Mouse (Mus musculus) heart, postnatal 0 days (tissue): ENCODE measurements around the gene Cpt1c.

Source experiments
- CTCF ChIP-seq: IDR thresholded peaks from 2 replicates; pipeline ENCODE4 v1.5.1; 2016; ENCODE audit warnings: antibody characterized with exemption, control low read depth, low read depth
- EP300 ChIP-seq: IDR thresholded peaks from 2 replicates; pipeline ENCODE4 v1.6.1; 2016; ENCODE audit warnings: antibody characterized with exemption, low read depth

- no peak for TF ChIP-seq CTCF
- TF ChIP-seq EP300: no peak
Measured at GRCm38 (mm10) chr7:44916191-44916590, 58.5 kb downstream of the Cpt1c start.
